Mouse (Mus musculus) stomach, postnatal 0 days (tissue): ENCODE results near the gene Pex6.

Experiments
- CTCF ChIP-seq: IDR thresholded peaks from 2 replicates; pipeline ENCODE4 v1.5.1; 2016; ENCODE audit warnings: antibody characterized with exemption, low read depth, mild to moderate bottlenecking, moderate library complexity
- EP300 ChIP-seq: optimal IDR thresholded peaks from 2 replicates; pipeline ENCODE3; 2016; ENCODE audit warnings: antibody characterized with exemption

GRCm38 (mm10) chr17:46751056-46751793, 40.0 kb downstream of the Pex6 start:
- TF ChIP-seq CTCF: no peak
- no peak for TF ChIP-seq EP300
